Mouse (Mus musculus) retina, embryonic 14.5 days (tissue): ENCODE data around the gene Aldh1a1.

ENCODE experiments used
- DNase-seq: peaks from one replicate; pipeline ENCODE4 v3.0.0-alpha.2; 2015; ENCODE audit warnings: low spot score

The Aldh1a1 gene

DNA sequence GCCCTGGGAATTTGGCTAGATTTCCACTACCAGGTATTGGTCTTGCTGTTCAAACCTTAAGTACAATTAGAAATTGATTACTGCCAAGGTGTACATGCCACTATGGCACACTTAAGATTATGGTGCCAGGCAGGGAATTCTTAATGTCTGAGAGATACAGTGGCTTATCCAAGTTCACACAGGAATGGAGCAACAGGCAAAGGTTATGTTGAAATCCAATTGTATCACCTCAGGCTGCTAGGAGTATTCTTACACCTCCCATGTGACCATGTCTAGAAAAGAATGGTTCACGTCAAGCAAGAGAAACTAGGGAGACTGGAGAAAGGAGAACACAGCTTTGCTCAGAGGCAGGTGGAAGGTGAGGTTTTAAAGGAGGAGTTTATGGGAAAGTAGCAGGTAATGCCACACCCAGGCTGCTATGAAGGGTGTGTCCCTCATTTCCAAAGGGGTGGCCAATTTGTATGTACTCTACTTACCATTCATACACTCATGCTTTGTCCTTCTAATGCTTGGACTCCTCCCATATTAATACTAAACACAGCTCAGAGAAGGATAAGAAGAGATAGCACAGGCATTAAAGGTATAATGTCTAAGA lies 160.7 kb downstream of the Aldh1a1 start:
- DNase-seq: no peak

- no peak for DNase-seq
These were observed 161.8 kb downstream of the Aldh1a1 start for GRCm38 (mm10) chr19:20654141-20654873.

DNA sequence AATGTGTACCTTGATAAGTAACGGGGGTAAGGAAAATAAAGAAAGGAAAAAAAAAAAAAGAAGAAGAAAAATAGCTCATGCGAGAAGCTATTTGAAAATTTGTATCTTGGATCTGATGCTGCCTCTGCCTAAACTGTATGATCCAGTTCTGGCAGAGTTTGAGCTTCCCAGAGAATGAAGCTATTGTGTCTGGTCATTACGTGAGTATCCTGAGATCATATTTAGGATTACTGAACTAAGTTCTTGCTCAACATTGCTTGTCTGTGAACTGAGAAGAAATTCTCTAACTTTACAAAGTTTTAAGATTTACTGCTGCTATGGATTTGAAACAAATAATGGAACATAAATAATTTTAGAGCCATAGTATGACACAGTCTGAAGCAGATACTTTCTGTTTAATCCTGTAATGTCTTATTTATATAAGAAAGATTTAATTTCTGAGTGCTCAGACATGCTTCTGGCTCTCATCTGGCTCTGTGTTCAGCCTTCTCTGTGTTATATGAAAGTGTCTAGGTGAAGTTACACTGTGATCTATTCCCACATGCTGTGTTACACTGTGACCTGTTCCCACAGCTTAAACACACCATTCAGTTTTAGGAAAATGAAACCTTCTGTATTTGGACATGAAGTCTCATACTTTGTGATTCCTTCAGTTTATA lies 185.3 kb downstream of the Aldh1a1 start:
- no peak for DNase-seq
